Mouse (Mus musculus) frontal cortex, adult 2 months (tissue): ENCODE data around the gene Ffar3. TPM values are rescaled to one million over a fixed set of nuclear protein-coding genes. Genes with fewer than 3 reads are reported as not detected.

ENCODE experiments used
- polyA plus RNA-seq: library from polyadenylated mRNA; depleted of rRNA; stranded (reverse); fragments of >200 nt; gene quantifications from 2 replicates; pipeline ENCODE4 v1.2.3, GENCODE M21; 2012; rRNA removed

Ffar3 gene
- polyA plus RNA-seq, 1 experiment, result not detected

Other genes with a start within 250 kb of the Ffar3 start
- gene Upk1a, start 243.3 kb downstream of the Ffar3 start, polyA plus RNA-seq, result 1.7 and 2.3 TPM in 2 replicates
- gene Cox6b1, start 230.0 kb downstream of the Ffar3 start, polyA plus RNA-seq, result 893 and 1,127 TPM in 2 replicates
- not detected in 2 replicates for gene Etv2, start 220.3 kb downstream of the Ffar3 start, polyA plus RNA-seq
- 59.7 and 66.4 TPM in 2 replicates for gene Rbm42, start 205.9 kb downstream of the Ffar3 start, polyA plus RNA-seq
- gene Haus5, start 191.2 kb downstream of the Ffar3 start, polyA plus RNA-seq, result 11.8 and 13.0 TPM in 2 replicates
- gene Pmis2, start 184.6 kb downstream of the Ffar3 start, polyA plus RNA-seq, result not detected in 2 replicates
- not detected in 2 replicates for gene 2200002J24Rik, start 157.3 kb downstream of the Ffar3 start, polyA plus RNA-seq
- 0.65 and 0.82 TPM in 2 replicates for gene Atp4a, start 144.0 kb downstream of the Ffar3 start, polyA plus RNA-seq
- gene Tmem147, start 126.6 kb downstream of the Ffar3 start, polyA plus RNA-seq, result 167 and 185 TPM in 2 replicates
- gene Gapdhs, start 112.5 kb downstream of the Ffar3 start, polyA plus RNA-seq, result not detected in 2 replicates
- gene Sbsn, start 104.7 kb downstream of the Ffar3 start, polyA plus RNA-seq, result 14.6 and 15.1 TPM in 2 replicates
- 4.5 and 8.2 TPM in 2 replicates for gene Dmkn, start 92.4 kb downstream of the Ffar3 start, polyA plus RNA-seq
- gene Krtdap, start 68.3 kb downstream of the Ffar3 start, polyA plus RNA-seq, result not detected in 2 replicates
- 0.13 and 0.14 TPM in 2 replicates for gene Ffar2, start 32.4 kb downstream of the Ffar3 start, polyA plus RNA-seq
- not detected in 2 replicates for gene Ffar1, start 5.4 kb upstream of the Ffar3 start, polyA plus RNA-seq
- 0.66 and 0.78 TPM in 2 replicates for gene Cd22, start 24.2 kb upstream of the Ffar3 start, polyA plus RNA-seq
- 208 and 271 TPM in 2 replicates for gene Mag, start 58.7 kb upstream of the Ffar3 start, polyA plus RNA-seq
- gene Hamp2, start 68.5 kb upstream of the Ffar3 start, polyA plus RNA-seq, result not detected in 2 replicates
- not detected in 2 replicates for gene Hamp, start 87.9 kb upstream of the Ffar3 start, polyA plus RNA-seq
- gene Usf2, start 100.6 kb upstream of the Ffar3 start, polyA plus RNA-seq, result 194 and 251 TPM in 2 replicates
- gene Lsr, start 117.3 kb upstream of the Ffar3 start, polyA plus RNA-seq, result 10.3 and 12.7 TPM in 2 replicates
- gene Fam187b, start 117.6 kb upstream of the Ffar3 start, polyA plus RNA-seq, result 0.21 and 0.26 TPM in 2 replicates
- 37.6 and 40.5 TPM in 2 replicates for gene Fxyd5, start 186.3 kb upstream of the Ffar3 start, polyA plus RNA-seq
- gene Fxyd7, start 195.3 kb upstream of the Ffar3 start, polyA plus RNA-seq, result 188 and 275 TPM in 2 replicates
- 127 and 169 TPM in 2 replicates for gene Fxyd1, start 201.0 kb upstream of the Ffar3 start, polyA plus RNA-seq
- gene Lgi4, start 203.2 kb upstream of the Ffar3 start, polyA plus RNA-seq, result 28.1 and 31.7 TPM in 2 replicates
- gene Fxyd3, start 220.5 kb upstream of the Ffar3 start, polyA plus RNA-seq, result 1.8 and 2.6 TPM in 2 replicates